Mouse (Mus musculus) thymus, adult 18-20 months (tissue): ENCODE results near the gene Rpa2.
"Not testable (repeated sequence)": the region's sequence is repeated elsewhere in the genome, so short reads cannot be mapped to it uniquely, and the experiment has no call there.

Experiments
- DNase-seq, 2 experiments: peaks; one replicate each; pipeline ENCODE4 v3.0.0; 2022; ENCODE audit warnings: mixed read lengths in 2 of 2

Gene Rpa2

GRCm38 (mm10) chr4:132767914-132768876, at the start of gene Rpa2:
Gene Rpa2 (plus strand): TSS chr4:132768332.
- DNase-seq, result peak; percentile 92 to 98

GRCm38 (mm10) chr4:132728233-132728632, 39.9 kb upstream of the Rpa2 start:
- no peak for DNase-seq

GRCm38 (mm10) chr4:132731616-132732015, 36.5 kb upstream of the Rpa2 start:
- DNase-seq, result no peak

GRCm38 (mm10) chr4:132732148-132732684, 35.9 kb upstream of the Rpa2 start, which contains the start of gene Xkr8:
Gene Xkr8 (minus strand): TSS chr4:132732546.
- DNase-seq, result peak; percentile 72

- DNase-seq, result no peak
These were observed 34.9 kb upstream of the Rpa2 start for GRCm38 (mm10) chr4:132733071-132733770.

- DNase-seq, result no peak
These were observed 33.4 kb upstream of the Rpa2 start for GRCm38 (mm10) chr4:132734766-132735165.

GRCm38 (mm10) chr4:132735389-132735788, 32.7 kb upstream of the Rpa2 start:
- no peak for DNase-seq

- no peak for DNase-seq
These were observed 32.2 kb upstream of the Rpa2 start for GRCm38 (mm10) chr4:132735894-132736293.

GRCm38 (mm10) chr4:132737154-132737553, 31.0 kb upstream of the Rpa2 start:
- DNase-seq, result not testable (repeated sequence)

- DNase-seq, result no peak
These were observed 26.6 kb upstream of the Rpa2 start for GRCm38 (mm10) chr4:132741491-132741890.

GRCm38 (mm10) chr4:132743992-132744911, 23.9 kb upstream of the Rpa2 start:
- DNase-seq, result no peak

GRCm38 (mm10) chr4:132746911-132747517, 21.1 kb upstream of the Rpa2 start:
- DNase-seq, result no peak

- peak in 1 of 2 experiments; percentile 30 for DNase-seq
These were observed 20.4 kb upstream of the Rpa2 start for GRCm38 (mm10) chr4:132747664-132748259.

GRCm38 (mm10) chr4:132748778-132749177, 19.4 kb upstream of the Rpa2 start:
- no peak for DNase-seq

- DNase-seq, result no peak
These were observed 18.7 kb upstream of the Rpa2 start for GRCm38 (mm10) chr4:132749258-132749982.

- DNase-seq, result no peak
These were observed 15.1 kb upstream of the Rpa2 start for GRCm38 (mm10) chr4:132752992-132753391.

- peak in 1 of 2 experiments; percentile 18 for DNase-seq
These were observed 11.2 kb upstream of the Rpa2 start, which contains the start of gene Smpdl3b for GRCm38 (mm10) chr4:132756974-132757373. Gene Smpdl3b (minus strand): TSS chr4:132757252.

GRCm38 (mm10) chr4:132757633-132758351, 10.3 kb upstream of the Rpa2 start:
- no peak for DNase-seq

GRCm38 (mm10) chr4:132760296-132760695, 7.8 kb upstream of the Rpa2 start:
- no peak for DNase-seq

- DNase-seq, result no peak
These were observed 5.5 kb upstream of the Rpa2 start for GRCm38 (mm10) chr4:132762602-132763001.
